Mouse (Mus musculus) kidney, adult 2 months (tissue): ENCODE results near the gene Tlk2. TPM values are rescaled to one million over a fixed set of nuclear protein-coding genes. Genes with fewer than 3 reads are reported as not detected.

Experiments
- DNase-seq: peaks from one replicate; pipeline ENCODE4 v3.0.0; 2021
- H3K27ac ChIP-seq: fragments of 200-500 bp; 2 replicates; pipeline ENCODE4 v1.5.1; 2012; ENCODE audit warnings: low read depth, low read length, control low read depth, inconsistent platforms; ENCODE audit not compliant: insufficient read depth
- H3K27me3 ChIP-seq: fragments of 200-500 bp; replicated peaks from 2 replicates; pipeline ENCODE4 v1.6.1; 2012; ENCODE audit warnings: mild to moderate bottlenecking, moderate library complexity, low read length, inconsistent platforms; ENCODE audit not compliant: control insufficient read depth, insufficient read depth
- H3K36me3 ChIP-seq: fragments of 200-500 bp; 2 replicates; pipeline ENCODE4 v1.6.1; 2012; ENCODE audit warnings: mild to moderate bottlenecking, moderate library complexity, low read length, inconsistent platforms; ENCODE audit not compliant: control insufficient read depth, insufficient read depth
- H3K4me1 ChIP-seq: fragments of 200-500 bp; 2 replicates; pipeline ENCODE4 v1.6.1; 2011; ENCODE audit warnings: low read length; ENCODE audit not compliant: control insufficient read depth, insufficient read depth
- H3K4me3 ChIP-seq: fragments of 200-500 bp; 2 replicates; pipeline ENCODE4 v1.5.1; 2011; ENCODE audit warnings: mild to moderate bottlenecking, low read depth, low read length, control low read depth; ENCODE audit not compliant: insufficient read depth
- CTCF ChIP-seq: fragments of 200-500 bp; conservative IDR thresholded peaks from 2 replicates; pipeline ENCODE4 v1.5.1; 2011; ENCODE audit warnings: low read depth, mild to moderate bottlenecking, control low read depth, low read length, moderate library complexity, mixed read lengths; ENCODE audit not compliant: insufficient read depth, insufficient read length
- POLR2A ChIP-seq: fragments of 200-500 bp; IDR thresholded peaks from one replicate; pipeline ENCODE4 v1.6.1; 2011; ENCODE audit warnings: low read depth, low read length, control low read depth
- WGBS: fragments of 180-500 bp; shearing (Covaris S2); methylation state at CpG from one replicate; pipeline ENCODE4 v1.1.7; 2018; 5-methylcytosine and 5-hydroxymethylcytosine counted together
- polyA plus RNA-seq: library from polyadenylated mRNA; depleted of rRNA; stranded (reverse); fragments of >200 nt; gene quantifications from 2 replicates; pipeline ENCODE4 v1.2.3, GENCODE M21; 2012; rRNA removed

Gene Tlk2
- polyA plus RNA-seq, 1 experiment: 15.4 TPM

GRCm38 (mm10) chr11:105331129-105331528 lies 152.5 kb downstream of the Tlk2 start:
- Histone ChIP-seq H3K27me3 (no peaks in the 10 kb centered on the region), H3K4me3 (no peak overlapping the region), H3K36me3 (no peaks in the 10 kb centered on the region), H3K27ac (no peak overlapping the region), H3K4me1 (no peaks in the 10 kb centered on the region)
- WGBS: 86% methylated on average over 3 of the region's 3 CpGs
- TF ChIP-seq POLR2A (no peak), CTCF (no peak)
- DNase-seq: no peak

- Histone ChIP-seq H3K27ac (no peak overlapping the region), H3K36me3 (no peaks in the 10 kb centered on the region), H3K4me3 (no peak overlapping the region), H3K4me1 (no peaks in the 10 kb centered on the region), H3K27me3 (no peaks in the 10 kb centered on the region)
- DNase-seq: peak; percentile 76
- 23% methylated on average over 10 of the region's 10 CpGs for WGBS
- TF ChIP-seq CTCF: no peak
- TF ChIP-seq POLR2A: no peak
These were observed 153.1 kb downstream of the Tlk2 start for GRCm38 (mm10) chr11:105331732-105332131.

- H3K4me1 ChIP-seq: no peaks in the 10 kb centered on the region
- H3K27me3 ChIP-seq: no peaks in the 10 kb centered on the region
- TF ChIP-seq CTCF (peak; percentile 69), POLR2A (no peak)
- no peaks in the 10 kb centered on the region for H3K36me3 ChIP-seq
- no peak overlapping the region for H3K27ac ChIP-seq
- 64% methylated on average over 8 of the region's 8 CpGs for WGBS
- no peak overlapping the region for H3K4me3 ChIP-seq
- peak; percentile 63 for DNase-seq
These were observed 153.9 kb downstream of the Tlk2 start for GRCm38 (mm10) chr11:105332468-105332867.

Other genes with a start within 250 kb of the Tlk2 start
- 0.15 TPM in 1 of 2 replicates, not detected in the other for gene Efcab3, start 115.2 kb upstream of the Tlk2 start, polyA plus RNA-seq
- 9.5 and 9.7 TPM in 2 replicates for gene Mettl2, start 52.4 kb upstream of the Tlk2 start, polyA plus RNA-seq
- gene Gm10842, start 31.9 kb upstream of the Tlk2 start, polyA plus RNA-seq: not detected in 2 replicates
- gene Mrc2, start 113.8 kb downstream of the Tlk2 start, polyA plus RNA-seq: 23.7 and 28.3 TPM in 2 replicates